Mouse (Mus musculus) C3H10T1/2 (cell line): ENCODE data around the gene Prss47. TPM values are rescaled to one million over a fixed set of nuclear protein-coding genes. Genes with fewer than 3 reads are reported as not detected.

Experiments
- polyA plus RNA-seq, 2 experiments: library from polyadenylated mRNA; unstranded; fragments of >200 nt; fragmentation: generic; extraction: Trizol; gene quantifications; one replicate each; pipeline ENCODE4 v1.2.1; 2012; ENCODE audit warnings: missing spikeins in 2 of 2

Prss47 gene
- polyA plus RNA-seq = not detected

DNA sequence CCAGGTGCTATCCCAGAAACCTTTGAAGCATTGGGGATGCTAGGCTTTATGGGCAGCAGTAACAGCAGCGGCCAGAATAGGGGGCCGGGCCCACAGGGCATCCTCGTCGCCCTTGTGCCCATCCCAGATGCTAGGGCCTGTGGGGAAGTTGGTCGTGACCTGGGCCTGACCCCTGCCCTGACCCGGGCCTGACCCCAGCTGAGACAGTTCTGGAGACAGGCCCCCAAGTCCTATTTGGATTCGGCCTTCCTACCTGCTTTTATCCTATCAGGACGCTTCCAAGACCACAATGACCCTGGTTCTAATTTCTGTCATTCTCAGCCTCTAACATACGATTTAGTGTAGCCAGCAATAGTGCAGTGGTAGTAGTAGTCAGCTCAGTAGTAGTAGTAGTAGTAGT is at the start of gene Prss47:
Gene Prss47 (minus strand): TSS at position 101 of the 400 bp plus-strand sequence.

GRCm38 (mm10) chr13:65032758-65033157 is 19.8 kb downstream of the Prss47 start, which contains the start of gene Spata31d1c:
Gene Spata31d1c, plus strand, starts transcription at chr13:65033058.

Other genes starting within 250 kb of the Prss47 start
- gene Cntnap3, start 148.8 kb downstream of the Prss47 start, polyA plus RNA-seq = not detected
- gene Spata31, start 135.4 kb downstream of the Prss47 start, polyA plus RNA-seq = not detected
- gene Spata31d1c, start 19.7 kb downstream of the Prss47 start, polyA plus RNA-seq = not detected
- 1 to 10 TPM in 1 of 2 experiments, under 1 TPM in 1; 0.59 to 8.1 TPM for gene Mfsd14b, start 60.2 kb upstream of the Prss47 start, polyA plus RNA-seq
- gene Olfr465-ps1, start 85.3 kb upstream of the Prss47 start, polyA plus RNA-seq = not detected
- not detected for gene Olfr466, start 97.5 kb upstream of the Prss47 start, polyA plus RNA-seq
- not detected for gene Nlrp4f, start 153.2 kb upstream of the Prss47 start, polyA plus RNA-seq
- under 1 TPM in 1 of 2 experiments, not detected in 1; 0.05 TPM for gene Gm10775, start 206.8 kb upstream of the Prss47 start, polyA plus RNA-seq
- 1 to 10 TPM; 1.5 to 8.9 TPM for gene Zfp369, start 226.1 kb upstream of the Prss47 start, polyA plus RNA-seq